Mouse (Mus musculus): ENCODE data around the gene Id1.

Gene Id1

DNA sequence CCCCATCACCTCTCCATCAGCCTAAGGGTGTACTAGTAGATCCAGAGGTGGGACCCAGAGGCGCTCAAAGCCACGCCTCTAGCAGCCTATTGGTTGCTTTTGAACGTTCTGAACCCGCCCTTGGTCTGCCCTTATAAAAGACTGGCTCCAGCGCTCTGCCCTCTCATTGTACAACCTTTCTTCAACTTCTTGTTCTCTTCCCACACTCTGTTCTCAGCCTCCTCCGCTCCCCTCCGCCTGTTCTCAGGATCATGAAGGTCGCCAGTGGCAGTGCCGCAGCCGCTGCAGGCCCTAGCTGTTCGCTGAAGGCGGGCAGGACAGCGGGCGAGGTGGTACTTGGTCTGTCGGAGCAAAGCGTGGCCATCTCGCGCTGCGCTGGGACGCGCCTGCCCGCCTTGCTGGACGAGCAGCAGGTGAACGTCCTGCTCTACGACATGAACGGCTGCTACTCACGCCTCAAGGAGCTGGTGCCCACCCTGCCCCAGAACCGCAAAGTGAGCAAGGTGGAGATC, at the start of gene Id1:
Gene Id1 (plus strand): TSS at position 162 of the 512 bp plus-strand sequence.
- in situ Hi-C loops (cut with MboI, MseI), result loop anchor here (5.0 kb wide), 1 partner anchor 491 kb away; the partner anchor contains the start of gene Tspyl3

DNA sequence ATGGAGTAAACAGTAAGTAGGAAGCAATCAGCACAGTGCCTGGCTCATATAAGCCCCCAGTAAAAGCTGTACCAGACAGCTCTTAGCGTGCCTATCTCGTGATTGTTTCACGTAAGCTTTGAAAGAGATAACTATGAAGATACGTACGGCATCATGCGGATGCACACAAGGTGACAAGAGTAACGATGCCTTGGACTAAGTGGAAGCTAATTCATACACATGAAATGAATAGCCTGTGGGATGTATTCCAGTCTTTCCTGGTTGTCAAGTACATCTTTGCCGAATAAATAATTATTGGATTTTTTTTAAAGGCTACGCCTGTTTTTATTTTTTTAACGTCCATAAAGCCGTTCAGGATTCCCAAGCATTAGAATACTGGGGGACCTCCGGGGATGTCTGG, 49.7 kb upstream of the Id1 start:
- in situ Hi-C loops (cut with MboI, MseI), result no loop called here

DNA sequence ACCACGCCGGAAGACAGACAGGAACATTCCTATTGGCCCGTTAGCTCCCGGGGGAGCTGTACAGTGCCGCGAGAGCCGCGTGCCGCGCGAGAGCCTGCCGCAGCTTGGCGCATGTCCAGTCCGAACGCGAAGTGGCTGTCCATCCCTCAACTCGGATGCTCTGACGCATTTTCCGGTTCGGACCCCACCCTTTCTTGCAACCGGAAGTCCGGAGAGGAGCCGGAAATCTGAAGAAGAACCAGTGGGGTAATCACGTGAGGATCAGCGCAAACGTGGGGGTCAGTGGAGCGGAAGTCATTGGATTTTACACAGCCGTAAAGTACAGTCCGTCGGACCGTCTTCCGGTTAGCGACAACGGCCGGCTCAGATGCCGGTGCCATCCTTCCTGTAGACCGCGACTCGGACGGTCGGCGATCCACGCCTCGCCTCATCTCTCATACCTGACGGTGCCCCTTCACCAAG, 49.2 kb upstream of the Id1 start, which contains the start of gene Mcts2:
Gene Mcts2 (plus strand): TSS at position 230 of the 462 bp plus-strand sequence.
- in situ Hi-C loops (cut with MboI, MseI), result no loop called here

DNA sequence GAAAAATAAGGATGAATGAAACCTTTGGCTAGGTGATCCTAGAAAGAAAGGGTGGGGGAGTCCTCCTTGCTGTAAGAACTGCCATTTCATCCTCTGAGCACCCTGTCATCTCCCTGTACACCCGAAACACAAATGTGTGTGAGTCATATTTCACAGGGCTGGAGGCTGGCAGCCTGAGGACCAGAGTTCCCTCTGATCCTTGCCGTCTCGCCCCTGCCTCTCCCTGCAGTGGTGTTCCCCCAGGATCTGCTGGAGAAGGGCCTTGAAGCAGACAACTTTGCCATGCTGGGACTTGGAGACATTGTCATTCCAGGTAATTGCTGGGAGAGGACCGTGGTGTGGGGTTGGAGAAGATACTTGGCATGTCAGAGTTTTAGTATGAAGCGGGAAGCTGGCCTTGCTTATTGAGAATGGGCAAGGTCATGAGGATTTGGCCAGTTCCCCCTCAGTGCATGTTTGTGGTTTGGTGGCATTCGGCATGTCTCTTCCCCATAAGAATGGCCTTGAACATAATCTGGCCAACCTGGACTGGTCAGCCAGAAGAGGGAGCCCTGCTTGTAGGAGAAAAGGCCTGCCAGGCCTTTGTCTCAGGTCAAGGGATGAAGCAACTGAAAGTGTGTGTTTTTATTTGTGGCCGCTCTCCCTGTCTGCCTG, 44.4 kb upstream of the Id1 start:
- in situ Hi-C loops (cut with MboI, MseI), result loop anchor here (5.0 kb wide), 1 partner anchor 141 kb away; the partner anchor contains the start of gene Bcl2l1

DNA sequence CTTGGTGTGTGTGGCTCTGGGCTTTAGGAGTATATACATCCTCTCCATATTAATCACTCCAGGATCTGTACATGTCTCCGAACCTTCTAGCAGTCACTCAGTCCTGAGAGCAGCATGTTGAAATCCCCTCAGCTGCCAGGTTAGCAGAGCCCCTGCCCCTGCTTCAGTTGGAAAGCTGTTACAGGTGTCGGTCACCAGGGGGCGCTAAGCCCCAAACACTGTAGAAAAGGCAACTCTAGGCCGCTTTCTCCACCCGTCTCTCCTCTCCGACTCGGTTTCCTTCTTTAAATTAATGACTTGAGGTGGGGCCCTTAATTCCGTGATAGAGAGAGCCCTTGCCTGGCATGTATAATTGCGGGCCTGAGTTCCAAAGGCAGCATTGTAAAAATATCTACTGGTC, 42.8 kb upstream of the Id1 start:
- in situ Hi-C loops (cut with MboI, MseI), result loop anchor here (5.0 kb wide), 1 partner anchor 139 kb away; the partner anchor contains the start of gene Bcl2l1

DNA sequence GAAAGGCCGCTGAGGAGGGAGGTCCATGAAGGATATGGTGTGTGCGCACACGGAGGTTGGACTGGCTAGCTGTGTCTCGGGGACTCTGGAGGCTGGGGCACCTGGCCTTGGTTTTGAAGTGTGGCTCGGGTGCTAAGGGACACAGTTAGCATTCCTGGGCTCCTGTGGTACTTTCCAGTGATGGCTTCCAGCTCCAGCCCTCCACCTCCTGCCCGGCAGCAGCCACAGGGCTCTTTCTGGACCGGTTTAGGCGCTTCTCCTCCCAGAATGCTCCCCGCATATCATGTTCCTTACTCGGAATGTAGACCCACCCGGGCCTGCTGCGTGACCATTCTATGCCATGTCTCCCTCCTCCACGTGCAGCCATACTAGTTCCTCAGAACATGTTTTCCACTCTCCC, 42.3 kb upstream of the Id1 start:
- in situ Hi-C loops (cut with MboI, MseI), result loop anchor here (5.0 kb wide), 1 partner anchor 139 kb away; the partner anchor contains the start of gene Bcl2l1

DNA sequence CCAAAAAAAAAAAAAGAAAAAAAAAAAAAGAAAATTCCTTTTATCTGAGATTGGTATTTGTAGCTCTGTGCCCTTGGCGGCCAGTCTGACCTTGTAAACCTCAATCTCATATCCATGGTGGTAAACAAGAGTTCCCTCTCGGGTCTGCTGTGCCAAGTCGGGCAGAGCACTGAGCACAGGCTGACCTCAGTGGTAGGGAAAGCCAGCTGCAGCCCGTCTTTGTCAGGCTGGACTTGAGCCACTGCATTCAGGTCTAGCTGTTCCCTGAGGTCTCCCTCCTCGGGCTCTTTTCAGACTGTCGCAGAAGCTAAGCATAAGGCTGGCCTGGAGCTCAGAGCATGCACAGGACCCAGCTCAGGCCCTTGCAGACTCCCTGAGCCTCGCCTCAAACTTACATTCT, 41.3 kb upstream of the Id1 start:
- in situ Hi-C loops (cut with MboI, MseI), result loop anchor here (5.0 kb wide), 1 partner anchor 138 kb away; the partner anchor contains the start of gene Bcl2l1

DNA sequence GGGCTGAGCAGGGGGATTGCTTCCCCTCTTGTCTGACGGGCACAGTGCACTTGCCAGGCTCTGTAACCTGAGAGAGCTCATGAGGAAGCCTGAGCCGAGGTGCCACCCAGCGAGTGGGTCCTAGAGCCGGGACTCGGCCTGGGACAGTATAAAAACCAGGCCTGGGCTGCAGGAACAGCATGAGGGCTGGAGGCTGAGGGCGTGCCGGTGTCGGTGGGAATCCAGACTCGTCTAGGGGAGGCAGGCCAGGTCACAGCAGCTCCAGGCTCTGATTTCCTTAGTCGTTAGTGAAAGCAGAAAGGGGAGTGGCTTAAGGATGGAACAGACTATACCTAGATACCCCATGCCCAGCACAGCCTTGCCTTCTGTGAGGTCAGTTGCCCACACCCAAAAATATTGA, 40.0 kb upstream of the Id1 start:
- in situ Hi-C loops (cut with MboI, MseI), result no loop called here

DNA sequence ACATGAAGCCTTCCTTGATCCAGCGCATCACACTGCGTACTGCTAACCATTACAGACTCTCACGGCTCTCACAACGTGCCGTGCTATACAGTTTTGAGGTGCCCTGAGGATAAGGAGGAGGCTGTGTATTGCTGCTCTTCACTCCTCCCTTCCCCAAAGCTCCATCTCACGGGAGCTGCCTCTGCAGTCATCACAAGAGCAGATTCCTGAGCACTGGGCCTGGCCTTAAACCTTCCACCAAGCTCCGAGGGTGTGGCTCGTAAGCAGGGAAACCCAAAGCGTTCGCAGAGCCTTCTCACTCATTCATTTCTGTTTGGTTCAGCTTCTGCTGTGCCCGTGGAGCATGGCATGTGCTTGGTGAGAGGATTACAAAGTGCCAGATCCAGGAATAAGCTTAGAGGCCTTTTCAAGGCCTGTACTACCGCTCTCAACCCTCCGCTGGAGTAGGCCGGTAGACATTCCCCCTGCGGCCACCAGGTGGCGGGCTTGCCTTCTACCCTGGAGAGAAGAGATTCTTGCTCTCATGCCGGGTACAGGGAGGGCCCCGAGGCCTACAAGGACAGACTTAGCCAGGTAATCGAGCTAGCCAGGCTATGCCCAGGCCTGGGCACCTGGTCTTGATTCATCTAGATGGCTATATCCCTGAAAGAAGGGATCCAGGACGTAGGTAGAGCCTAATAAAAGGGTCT, 39.4 kb upstream of the Id1 start:
- in situ Hi-C loops (cut with MboI, MseI), result no loop called here

DNA sequence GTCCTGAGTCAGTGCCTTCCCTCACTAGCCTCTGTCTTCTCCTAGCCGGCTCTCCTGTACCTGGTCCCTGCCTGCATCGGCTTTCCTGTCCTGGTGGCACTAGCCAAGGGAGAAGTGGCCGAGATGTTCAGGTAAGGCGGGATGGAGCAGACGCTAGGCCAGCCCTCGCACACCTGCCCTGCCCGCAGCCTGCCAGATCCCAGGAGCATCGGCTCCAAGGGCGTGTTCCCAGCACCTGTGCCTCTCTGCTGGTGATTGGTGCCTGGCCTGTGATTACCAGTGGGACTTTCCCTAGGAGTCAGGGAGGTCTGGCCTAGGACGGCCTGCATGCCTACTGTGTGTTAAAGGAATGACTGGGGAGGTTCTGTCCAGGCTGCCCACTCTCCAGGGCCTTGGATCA, 35.9 kb upstream of the Id1 start:
- in situ Hi-C loops (cut with MboI, MseI), result no loop called here

DNA sequence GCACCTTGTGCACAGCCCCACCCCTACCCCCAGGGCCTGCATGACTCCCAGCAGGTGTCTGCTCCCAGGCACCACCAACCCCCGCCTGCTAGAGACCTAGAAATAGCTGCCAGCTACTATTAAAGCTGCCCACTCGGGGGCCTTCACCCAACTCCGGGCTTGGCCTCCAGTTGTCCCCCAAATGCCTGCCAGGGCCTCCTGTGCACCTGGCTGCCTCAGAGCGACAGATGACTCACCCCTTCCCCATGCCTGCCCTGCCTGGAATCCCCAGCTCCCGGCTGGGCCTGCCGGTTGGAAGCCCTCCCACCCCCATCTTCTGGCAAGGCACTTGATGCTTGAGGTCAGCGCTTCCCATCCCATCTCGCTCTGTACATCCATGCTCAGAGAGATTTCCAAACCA, 35.3 kb upstream of the Id1 start:
- in situ Hi-C loops (cut with MboI, MseI), result no loop called here

DNA sequence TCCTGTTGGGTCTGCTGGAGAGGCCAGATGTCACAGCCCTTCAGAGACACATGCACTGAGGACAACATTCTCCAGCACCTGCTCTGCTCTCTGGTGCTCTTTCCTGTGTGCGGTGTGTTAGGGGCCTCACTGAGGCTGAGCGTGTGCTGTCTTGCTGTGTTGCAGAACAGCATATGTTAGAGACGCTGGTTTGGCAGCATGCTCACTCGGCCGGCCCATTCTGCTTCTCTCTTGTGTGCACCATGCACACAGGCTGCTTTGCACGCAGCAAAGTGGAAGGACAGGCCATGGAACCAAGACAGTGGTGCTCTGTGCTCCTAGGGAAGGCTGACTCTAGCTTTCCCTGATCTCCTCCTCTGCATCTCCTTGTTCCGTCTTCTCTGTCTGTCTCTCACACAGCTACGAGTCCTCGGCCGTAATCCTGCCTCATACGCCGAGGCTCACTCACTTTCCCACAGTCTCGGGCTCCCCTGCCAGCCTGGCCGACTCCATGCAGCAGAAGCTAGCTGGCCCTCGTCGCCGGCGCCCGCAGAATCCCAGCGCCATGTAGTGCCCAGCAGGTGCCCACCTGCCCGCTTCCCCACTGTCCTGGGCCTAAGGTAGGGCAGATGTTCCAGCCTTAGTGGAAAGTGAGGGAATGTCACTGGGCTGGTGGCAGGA, 32.3 kb upstream of the Id1 start:
- in situ Hi-C loops (cut with MboI, MseI), result no loop called here

DNA sequence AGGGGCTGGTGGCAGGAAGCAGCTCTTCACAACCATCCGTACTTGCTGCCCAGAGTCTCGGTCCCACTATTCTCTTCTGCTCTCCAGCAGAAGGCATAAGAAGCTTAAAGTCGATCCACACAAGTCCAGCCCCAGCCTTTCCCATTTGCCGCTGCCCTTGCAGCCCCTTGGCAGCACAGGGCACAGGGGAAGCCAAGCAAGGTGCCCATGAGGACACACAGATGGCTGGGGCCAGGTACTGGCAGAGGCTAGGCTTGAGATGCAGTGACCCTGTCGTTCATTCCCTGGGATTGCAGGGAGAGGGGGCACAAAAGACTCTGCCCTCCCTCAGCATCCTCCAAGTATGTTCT, 31.8 kb upstream of the Id1 start:
- in situ Hi-C loops (cut with MboI, MseI), result no loop called here

DNA sequence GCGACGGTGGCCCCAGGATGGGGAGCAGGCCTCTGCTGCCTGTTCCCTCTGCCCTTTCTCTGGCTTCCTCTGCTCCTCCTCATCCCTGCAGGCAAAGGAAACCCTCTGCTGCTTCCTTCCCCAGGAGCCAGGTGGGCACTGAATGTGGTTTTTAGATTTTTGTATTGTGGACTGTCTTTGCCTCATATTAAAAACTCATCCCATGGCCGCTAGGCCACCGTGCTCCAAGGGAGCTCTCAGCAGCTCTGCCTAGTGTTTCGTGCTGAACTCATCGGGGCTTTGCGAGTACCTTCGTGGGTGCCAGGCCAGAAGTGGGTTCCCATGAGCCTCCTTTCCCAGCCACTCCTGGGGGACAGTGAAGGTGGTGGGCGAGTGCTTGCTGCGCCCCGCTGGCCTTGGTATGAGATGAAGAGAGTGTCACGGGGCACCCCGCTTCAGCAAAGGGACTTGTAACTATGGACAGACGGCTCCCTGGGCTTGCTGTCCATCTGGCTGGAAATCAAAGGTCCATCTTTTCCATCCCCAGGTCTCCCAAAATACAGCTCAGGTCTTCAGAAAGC, 31.2 kb upstream of the Id1 start:
- in situ Hi-C loops (cut with MboI, MseI), result no loop called here

DNA sequence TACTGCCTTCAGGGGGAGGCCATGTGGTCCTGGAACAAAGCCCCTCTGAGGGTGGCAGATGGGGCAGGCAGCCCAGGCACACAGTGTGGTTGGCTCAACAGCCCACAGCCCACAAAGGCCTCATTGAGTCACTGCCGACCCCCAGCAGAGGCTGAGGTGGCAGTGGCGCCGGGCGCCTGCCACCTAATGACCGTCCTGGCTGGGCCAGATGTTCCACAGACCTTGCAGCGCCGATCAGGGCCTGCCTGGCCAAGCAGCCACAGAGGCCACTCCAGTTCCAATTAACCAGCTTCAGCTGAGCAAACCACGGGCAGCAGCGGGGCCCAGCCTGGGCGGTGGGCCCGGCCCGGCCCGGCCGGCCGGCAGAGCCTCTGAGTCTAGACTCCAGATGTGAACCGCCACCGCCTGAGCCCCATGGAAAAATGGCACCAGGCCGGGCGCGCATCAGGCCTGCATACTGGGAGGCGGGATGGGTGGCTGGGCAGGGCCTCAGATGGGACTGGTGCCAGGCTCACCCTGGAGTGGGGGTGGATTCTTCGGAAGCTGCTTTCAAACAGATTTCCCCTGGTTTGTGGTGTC, 30.0 kb upstream of the Id1 start:
- in situ Hi-C loops (cut with MboI, MseI), result no loop called here

DNA sequence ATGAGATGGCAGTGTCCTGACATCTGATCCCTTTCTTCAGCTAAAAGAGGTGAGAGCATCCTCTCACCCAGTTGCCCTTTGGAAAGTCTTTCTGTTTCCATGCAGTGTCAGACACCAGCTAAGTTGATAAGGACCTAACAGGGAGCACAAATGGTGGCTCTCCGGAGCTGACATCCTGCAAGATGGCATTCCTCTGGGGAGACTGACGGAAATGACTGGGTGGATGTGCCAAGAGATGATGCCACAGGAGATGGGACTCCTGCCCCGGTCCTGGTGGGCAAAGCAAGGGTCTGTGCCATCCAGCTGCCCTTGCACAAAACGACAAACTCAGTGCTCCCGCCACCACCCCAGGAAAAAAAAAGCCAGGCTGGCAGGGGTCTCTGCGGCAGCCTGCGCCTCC, 28.9 kb upstream of the Id1 start:
- in situ Hi-C loops (cut with MboI, MseI), result no loop called here

DNA sequence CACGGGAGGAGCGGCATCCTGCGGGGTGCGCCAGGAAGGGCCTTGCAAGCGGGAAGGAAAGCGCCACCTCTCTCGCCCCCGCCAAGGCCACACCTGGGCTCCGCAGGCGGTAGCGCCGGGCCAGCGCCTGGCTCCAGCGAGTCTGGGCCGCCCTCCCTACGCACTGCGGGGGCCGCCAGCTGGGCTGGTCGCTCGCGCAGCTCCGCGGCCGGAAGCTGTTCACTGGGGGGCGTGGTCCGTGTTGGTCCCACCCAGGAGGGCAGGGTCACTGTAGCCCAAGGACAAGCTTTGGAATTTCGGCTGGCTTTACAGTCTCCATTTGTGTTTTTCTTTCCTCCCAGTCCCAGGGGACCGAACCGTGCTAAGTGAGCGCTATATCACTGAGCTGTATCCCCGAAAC, 28.4 kb upstream of the Id1 start:
- in situ Hi-C loops (cut with MboI, MseI), result no loop called here

DNA sequence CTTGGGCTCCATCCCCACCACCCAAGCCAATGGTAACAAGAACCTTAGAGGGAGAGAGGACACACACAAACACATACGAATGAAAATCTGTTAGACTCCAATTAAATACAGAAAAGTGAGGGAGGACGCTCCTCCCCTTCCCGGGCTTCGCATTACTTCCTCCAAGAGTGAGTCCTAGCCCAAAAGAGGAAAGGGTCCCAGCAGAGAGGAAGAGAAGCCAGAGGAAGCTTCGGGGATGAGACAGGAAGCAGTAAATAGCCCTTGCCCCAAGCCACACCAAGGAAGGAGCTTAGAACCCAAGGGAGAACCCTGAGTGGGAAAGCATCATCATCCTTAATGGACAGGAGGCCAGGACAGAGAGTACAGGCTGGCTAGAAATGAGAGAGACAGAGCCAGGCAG, 27.0 kb upstream of the Id1 start:
- in situ Hi-C loops (cut with MboI, MseI), result no loop called here

DNA sequence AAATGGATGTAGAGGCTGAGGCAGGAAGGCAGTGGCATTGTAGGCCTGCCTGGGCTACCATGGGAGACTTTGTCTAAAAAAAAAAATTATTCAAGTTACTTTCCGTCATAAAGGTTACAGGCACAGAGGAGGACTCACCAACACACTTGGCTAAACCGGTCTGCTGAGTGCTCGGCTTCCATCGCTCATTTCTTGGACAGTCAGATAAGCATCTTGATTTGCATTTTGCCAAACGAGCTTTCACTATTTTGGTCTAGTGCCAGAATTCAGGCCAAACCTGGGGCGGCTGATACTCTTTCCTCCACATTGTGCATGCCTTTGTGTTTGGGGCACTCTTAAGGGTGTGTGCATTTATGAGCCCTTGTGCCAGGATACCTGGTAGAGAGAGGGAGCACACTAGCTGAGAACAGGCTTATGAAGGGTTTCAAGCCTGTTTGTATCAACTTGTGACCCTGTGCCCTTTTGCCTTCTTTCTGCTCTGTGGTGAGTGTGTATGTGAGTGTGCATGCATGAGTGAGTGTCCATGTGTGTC, 19.7 kb upstream of the Id1 start:
- in situ Hi-C loops (cut with MboI, MseI), result no loop called here

DNA sequence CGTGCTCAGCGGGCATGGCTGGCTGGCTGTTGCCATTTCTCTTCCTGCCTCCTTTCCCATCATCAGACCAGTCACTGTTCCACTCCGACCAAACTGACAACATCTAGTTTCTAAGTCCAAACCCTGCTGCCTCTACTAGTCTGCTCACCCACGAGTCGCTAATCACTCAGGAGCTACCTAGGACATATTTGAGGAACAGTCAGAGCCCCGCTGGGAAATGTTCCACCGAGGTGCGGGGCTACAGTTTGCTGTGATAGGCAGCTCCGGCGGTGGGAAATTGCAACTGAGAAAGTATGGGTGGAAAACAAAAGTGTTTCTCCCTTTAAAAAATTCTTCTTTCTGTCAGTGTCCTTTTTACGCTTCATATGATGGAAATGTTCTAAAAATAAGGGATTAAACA, 18.4 kb upstream of the Id1 start:
- in situ Hi-C loops (cut with MboI, MseI), result no loop called here

DNA sequence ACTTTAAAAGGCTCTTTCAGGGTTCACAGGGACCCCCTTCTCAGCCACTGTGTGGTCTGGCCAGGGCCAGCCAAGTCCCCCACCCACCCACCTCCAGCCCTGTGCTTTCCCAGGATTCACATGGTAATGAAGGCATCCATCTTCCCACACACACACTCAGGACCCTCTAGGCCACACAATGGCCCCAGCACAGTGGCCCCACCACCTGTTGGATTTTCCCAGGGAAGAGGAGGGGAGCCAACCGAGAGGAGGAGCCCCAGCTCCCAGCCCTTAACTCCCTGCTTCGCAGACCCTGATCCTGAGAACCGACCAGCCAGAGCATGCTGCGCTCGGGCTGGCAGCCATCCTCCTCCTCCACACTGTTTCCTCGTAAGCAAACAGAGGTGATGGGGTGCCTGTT, 18.0 kb upstream of the Id1 start:
- in situ Hi-C loops (cut with MboI, MseI), result no loop called here

All from T-helper 2 cell (primary cell).